Mouse (Mus musculus) frontal cortex, adult (tissue): Measurements from ENCODE around the gene Ndufv2.

Source experiments
- ATAC-seq: cut with Nextera tagmentation; 2 replicates; pipeline ENCODE4 v1.9.2; 2017; ENCODE audit warnings: mild to moderate bottlenecking, moderate library complexity, mixed read lengths; ENCODE audit not compliant: low TSS enrichment

Gene Ndufv2

DNA sequence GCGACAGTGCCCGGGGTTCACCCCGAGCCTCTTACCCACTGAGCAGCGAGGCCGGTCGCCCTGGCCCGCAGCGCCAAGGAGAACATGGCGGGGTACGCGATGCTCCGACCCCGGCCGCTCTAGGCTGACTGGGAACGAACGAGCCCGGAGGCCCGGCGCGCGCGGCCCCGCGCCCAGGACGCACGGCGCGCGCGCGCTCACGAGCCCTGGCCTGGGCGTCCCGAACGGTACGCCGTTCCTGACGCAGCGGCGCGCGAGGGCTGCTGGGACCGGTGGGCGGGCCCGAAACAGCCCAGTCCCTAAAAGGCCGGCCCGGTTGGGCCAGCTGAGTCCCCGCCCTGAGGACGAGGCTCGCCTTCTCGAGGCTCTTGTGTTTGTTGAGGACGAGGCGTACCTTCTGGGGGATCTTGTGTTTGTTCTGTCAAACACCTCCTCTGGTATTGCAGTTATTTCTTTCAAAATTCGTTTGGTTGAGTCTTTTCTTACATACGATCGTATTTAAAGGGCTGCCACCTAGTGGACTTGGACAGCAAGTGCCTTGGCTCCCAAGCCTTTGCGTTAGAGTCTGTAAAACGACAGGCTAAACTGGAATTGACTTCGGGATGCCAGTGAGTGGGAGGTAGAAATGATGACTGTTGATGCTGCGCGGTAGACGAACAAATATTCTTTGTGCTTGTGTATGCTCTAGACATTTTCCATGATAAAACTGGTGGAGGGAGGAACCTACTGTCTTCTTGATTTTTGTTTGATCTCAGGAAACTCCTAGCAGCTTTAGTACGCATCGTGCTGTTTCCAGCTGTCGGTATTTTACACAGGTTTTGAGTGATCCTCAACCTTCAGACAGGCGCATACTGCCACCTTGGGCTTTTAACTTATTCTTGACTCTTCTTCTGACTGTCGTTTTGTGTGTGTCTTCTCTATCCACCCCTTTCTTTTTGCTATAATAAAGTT is at the start of gene Ndufv2:
TSS of gene Ndufv2 (minus strand) at position 180 of the 951 bp plus-strand sequence.
- ATAC-seq: peak; percentile 96

DNA sequence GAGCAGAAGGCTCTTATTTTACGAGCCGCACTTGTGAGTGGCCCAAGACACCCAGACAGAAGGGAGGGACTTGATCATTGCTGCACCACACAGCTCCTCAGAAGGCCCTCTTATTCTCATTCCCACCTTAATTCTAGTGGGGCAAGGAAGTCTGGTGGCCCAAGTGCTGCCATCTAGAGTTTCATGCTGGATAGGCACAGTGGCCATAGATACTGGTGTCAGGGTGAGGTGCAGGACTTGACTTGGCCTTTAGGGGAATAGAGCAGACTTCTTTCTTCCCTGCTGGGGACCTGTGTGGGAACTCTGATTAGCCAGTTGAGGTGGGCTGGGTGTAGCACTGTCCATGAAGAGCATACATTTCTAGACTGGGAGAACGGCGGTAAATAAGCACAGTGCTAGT is 29.9 kb upstream of the Ndufv2 start:
- no peak for ATAC-seq

DNA sequence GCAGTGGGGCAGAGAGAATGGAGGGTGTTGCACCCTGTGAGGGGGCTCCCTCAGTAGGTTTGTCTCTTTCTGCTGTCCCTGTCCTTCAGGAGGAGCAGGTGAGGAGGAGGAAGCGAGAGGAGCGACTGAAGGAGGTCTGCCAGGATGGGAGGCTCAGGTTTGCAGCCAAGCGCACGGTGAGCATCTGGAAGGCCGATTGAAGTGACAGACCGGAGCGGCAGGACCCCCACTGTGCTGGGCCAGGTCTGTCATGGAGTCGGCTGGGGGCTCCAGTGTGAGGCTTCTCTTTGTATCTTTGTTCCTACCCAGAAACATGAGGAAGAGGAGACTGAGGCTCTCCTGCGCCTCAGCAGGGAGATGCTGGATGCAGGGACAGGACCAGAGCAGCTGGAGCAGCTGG is 29.0 kb upstream of the Ndufv2 start:
- no peak for ATAC-seq

DNA sequence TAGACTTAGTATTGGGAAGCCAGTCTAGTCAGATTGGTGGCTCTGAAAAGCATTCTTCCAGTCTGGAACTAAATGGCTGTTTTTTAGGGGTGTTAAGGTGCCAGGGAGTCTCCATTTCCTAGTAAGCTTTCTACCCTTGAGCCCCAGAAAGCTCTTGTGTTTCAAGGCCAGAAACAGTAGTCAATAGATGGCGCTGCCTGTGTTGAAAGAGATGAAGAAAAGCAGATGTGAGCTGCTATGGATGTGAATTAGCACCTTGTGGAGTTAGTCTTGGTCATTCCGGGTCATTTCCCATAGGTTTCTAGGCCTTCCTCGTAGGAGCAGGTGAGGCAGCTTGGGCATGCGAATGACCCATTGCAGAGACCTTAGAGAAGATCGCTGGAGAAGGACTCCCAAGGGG is 23.9 kb upstream of the Ndufv2 start:
- no peak for ATAC-seq

DNA sequence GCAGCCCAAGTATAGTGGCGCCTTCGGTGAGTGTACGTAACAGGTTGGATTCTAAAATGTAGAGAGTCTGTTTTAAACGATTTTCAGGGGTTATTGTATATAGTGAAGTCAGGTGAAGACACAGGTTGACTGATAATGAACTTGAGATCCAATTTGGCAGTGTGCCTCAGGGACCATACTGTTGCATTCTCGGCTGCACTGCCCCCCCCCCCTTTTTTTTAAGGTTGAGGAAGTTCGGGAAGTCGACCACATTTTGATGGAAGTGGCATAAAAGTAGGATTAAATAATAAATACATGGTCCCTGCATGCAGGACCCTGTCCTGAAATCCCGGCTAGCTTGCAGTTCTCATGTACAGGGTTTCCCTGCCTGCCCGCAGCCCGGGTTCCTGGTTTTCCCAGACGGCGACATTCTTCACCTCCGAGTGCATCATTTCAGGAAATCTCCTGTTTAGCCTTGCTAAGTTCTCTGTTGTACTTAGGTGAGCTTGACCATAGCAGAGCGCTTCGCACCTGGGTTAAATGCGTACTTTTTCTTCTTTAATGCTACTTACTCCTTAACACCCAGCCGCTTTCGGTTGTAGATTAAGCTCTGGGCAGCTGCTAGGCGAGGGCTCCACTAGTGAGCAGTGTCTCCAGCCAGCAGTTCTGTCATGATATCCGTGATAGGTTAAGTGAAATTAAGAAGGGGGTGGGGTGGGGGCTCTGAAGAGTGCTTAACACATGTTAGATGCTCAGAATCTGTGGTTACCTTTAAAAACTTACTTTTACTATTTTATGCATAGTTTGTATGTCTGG is 22.7 kb upstream of the Ndufv2 start:
- no peak for ATAC-seq

DNA sequence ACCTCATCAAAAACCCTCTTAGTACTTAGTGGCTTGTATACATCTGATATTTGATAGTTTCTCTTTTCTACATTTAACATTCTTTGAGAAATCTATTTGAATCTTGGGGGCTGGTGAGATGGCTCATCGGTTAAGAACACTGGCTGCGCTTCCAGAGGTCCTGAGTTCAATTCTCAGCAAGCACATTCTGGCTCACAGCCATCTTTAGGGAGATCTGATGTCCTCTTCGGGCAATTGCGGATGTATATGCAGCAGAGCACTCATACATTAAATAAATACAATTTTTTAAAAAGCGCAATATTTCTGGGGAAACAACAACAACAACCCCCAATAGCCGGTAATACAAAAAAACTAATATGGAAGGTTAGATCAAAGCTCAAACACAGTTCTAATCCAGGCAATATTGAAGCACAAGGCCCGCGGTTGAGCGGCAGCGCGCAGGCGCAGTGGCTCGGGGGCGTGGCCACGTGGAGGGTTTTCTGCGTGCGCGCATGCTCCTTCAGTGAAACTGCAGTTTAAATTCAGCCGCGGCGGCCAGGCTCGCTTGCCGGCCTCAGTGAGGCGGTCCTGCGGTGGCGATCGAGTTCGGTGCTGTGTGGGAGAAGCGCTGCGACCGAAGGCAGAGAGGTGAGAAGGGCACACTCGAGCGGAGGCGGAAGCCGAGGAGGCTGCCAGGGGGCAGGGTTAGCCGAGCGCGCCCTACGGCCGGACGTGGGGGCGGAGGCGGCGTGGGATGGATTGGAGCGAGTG is 21.9 kb upstream of the Ndufv2 start, which contains the start of gene Ddx11:
TSS of gene Ddx11 (plus strand) at position 455 of the 750 bp plus-strand sequence.
- ATAC-seq: peak; percentile 83

DNA sequence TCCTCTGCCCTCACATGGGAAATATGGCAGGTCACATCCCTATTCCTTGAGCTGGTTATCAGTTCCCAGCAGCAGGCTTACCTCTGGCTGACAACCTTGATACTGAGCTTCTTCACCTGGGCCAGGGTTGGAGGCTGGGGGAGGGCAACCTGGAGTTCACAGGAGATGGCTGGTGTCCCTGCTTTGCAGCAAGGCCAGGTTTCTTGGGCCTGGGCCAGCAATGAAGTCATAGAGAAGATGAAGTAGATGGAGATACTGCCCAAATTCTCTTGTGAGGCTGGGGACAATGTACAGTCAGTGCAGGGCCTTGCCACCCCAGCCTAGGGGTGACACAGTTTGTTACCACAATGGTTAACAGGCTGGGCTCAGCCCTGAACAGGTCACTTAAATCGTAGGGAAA is 19.3 kb upstream of the Ndufv2 start:
- ATAC-seq: no peak

DNA sequence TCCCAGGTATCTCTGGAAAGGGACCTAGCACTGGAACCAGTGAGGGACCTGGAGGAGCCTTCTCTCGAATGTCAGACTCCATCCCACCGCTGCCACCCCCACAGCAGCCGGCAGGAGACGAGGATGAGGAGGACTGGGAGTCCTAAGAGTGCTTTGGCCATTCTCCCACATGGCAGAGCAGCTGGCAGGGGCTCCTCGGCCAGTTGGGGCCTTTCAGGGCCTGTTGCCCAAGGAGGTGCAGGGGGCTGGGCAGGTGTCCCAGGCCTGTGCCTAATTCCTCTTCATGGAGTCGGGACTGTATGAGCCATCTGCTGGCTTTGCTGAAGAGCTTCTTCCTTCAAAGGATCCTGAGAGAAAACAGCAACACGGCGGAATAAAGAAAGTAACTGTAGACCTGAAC is 17.6 kb upstream of the Ndufv2 start:
- ATAC-seq: no peak

DNA sequence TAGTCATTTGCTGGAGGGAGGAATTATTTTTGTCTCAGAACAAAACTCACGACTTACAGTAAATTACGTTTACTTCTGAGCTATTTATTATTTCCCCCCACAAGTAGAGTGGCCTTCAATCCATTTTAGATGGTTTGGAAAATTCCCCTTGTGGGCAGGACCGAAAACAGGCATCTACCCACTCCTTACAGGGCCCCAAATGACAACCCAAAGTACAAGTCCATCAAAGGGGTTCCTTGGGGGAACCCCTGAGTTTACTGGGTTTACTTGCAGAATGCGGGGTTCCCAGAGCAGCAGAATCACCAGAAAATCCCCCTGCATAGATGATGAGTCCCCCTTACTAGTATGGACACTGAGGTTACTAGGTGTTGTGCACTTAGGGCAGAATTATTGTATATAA is 10.8 kb upstream of the Ndufv2 start:
- ATAC-seq: no peak

DNA sequence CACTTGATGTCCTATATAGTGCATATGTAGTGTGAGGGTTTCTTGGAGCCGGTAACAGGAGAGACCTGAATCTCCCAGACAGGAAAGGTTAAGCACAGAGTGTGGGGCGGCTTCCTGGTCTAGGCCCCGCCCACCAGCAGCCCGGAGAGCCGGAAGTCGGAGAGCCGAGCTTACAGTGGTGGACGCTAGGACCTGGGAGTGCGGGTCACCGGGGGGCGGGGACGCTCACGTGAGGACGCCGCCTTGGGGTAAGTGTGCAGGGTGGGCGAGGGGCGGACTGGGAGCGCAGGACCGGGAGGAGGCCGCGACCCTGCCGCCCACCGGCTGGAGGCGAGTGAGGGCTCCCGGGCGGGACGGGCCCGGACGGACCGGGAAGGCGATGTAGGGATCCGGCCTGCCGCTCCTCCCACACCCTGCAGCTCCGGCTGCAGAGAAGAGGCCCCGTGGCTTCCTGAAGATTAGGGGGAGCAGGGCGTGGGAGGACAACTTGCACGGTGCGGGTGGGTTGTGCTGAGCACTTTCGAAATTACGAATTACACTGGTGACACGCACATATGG is 10.1 kb upstream of the Ndufv2 start, which contains the start of gene Washc1:
TSS of gene Washc1 (plus strand) at position 144 of the 558 bp plus-strand sequence.
- peak; percentile 92 for ATAC-seq

DNA sequence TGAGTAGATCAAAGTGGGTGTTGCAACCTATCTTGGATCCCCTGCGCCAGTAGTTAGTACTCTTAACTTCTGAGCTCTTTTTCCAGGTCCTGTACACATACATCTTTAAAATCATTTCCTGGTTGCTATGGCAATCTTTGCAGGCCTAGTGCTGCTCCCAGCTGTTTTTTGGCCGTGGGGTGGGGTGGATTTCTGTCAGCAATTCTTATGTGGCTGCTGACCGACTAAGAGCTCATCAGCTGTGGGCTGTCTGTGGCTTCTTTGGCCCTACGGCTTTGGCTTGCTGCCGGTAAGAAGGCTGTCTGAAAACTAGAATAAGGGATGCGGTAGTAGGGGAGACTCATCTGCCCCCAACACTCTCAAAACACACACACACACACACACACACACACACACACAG is 9.4 kb upstream of the Ndufv2 start:
- ATAC-seq: 0 out of 2 replicates have a peak, but pooled peaks have one; percentile 13

DNA sequence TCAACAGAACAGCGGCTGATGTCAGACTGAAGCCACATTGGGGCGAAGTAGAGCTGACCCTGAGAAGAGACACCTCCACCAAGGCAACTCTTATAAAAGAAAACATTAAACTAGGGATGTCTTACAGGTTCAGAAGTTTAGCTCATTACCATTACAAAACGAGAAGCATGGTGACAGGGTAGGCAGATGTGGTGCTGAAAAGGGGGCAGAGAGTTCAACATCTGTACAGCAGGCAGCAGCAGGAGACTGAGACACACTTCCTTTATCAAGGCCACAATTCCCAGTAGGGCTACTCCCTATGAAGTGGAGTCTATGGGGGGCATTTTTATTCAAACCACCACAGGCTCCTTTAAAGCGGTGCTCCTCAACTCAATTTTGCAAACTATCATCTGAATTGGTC is 6.8 kb upstream of the Ndufv2 start:
- ATAC-seq: no peak

DNA sequence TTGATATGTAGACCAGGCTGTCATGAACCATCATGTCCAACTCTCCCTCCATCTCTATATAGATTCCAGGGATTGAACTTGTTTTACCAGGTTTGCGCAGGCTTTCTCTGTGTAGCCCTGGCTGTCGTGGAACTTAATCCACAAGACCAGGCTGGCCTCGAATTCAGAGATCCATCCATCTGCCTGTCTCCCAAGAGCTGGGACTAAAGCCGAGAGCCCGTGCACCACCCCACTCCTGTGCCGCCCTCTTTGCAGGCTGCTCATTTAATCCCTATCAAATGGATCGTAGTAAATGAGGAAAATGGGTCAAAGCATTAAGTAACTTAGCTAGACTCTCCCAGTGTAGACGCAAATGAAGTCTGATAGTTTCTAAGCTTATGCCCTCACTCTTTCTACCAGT is 6.1 kb upstream of the Ndufv2 start:
- no peak for ATAC-seq

DNA sequence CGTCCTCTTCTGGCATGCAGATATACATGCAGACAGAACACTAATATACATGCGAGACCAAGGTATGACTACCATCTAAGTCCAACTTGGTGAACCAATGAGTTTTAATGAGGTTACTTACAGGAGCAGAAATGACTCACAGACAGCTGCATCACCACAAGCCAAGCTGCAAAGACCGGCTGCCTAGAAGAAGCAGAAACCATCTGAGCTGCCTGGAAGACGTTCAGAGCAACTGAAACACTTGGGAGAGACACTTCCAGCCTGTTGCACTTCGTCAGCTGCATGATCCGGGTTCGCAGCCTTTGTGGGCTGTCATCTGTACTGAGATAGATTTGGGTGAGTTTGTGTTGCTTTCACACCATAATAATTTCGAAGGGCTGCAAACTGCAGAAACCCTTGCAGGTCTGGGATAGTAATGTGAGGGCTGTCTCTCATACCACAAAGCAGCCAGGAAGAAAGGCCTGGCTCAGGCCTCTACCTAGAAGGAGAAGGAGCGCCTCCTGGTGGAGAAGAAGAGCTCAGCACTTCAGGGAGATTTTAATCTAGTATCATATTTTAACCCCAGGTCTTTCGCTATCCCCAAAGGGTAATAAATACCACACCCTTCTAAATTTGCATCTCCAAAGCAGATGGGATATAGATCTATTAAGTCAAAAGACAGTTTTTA is 5.4 kb upstream of the Ndufv2 start:
- 0 out of 2 replicates have a peak, but pooled peaks have one; percentile 24 for ATAC-seq

DNA sequence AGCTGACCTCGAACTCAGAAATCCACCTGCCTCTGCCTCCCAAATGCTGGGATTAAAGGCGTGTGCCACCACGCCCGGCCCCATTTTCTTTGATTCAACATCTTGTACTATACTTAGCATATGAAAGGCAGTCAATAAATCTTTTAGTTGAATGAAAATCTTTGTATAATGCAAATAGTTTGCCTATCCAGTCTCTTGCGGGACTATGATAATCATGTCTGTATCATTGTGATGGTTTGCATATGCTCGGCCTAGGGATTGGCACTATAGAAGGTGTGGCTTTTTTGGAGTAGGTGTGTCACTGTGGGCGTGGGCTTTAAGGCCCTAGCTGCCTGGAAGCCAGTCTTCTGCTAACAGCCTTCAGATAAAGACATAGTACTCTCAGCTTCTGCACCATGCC is 2.7 kb upstream of the Ndufv2 start:
- ATAC-seq: no peak

DNA sequence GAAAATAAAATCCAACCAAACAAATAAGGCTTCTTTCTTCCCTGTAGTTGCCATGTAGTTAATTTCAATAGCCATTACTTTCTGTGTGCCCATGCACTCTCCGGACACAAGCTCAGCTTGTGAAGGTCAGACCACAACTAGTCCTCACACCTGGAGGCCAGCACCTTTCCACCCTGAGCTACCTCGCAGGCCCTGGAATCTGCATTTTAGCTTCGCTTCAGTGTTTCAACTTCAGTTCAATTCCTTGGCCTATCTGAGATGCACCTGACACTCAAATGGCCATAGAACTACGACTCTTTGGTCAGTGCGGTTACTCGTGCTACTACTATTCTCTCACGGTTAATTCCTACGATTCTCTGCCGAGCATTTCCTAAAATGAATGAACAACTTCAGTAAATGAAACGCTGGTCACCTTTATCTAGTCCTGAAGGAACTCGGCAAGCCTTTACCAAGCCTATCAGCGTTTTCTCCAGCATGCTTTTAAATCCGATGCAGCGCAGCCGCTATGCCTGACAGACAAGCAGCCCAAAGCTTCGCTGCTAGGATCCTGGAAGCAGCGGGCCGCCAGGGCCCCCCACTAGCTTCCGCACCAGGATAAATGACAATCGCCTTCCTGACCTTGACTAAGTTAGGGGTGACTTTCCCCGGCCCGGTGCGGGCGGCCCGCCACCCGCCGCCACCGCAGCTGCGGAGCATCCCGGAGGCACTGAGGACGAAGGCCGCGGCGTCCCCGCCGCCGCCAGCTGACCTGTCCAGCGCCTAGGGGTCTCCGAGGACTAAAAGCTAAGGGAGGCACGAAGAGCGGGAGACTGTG is 586 bp downstream of the Ndufv2 start:
- ATAC-seq: peak; percentile 31

DNA sequence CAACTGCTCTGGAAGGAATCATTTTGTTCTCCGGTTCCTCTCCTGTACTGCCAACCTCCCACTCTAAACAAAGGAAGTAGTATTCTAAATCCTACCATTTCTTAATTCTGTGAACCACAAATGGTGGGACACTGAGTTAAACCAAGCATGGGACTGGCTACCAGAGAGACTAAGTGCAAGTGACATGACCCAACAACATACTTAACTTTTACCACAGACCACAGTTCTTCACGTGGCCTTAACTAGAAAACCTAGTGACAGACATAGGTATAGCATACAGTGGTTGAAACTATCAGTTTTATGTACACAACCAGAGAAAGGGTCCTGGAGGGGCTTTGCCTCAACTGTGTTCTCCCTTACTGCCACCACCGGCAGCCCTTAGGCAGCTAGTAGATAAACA is 8.7 kb downstream of the Ndufv2 start:
- ATAC-seq: no peak

DNA sequence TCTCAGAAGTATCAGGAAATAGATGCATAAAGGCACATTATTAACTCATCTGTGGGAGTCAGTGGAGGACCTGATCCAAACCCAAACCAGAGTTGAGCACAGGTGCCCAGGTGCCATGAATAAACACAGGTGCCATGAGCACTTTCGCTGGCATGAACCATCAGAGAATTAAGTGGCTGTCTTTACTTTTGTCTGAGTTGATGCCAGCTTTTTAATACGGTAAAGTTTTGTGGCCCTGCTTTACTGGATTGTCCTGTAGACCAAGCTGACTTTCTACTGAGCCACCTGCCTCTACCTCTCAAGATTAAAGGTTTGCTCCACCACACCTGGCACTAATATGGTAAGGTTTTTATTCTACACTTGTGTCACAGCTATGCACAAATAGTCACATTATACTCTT is 9.3 kb downstream of the Ndufv2 start:
- no peak for ATAC-seq

DNA sequence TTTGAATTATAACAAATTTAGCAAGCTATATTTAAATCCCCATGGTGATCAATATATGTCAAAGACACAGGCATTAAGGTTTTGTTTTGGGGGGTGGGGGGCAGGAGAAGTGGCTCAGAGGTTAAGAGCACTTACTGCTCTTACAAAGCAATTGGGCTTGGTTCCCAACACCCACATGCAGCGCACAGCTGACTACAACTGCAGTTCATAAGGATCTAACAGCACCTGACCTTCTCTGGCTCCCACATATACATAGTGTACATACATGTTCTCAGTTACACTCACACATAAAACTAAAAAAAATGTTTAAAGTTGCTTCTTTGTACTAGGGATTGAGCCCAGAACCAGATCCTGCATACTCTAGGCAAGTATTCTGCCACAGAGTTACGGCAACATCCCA is 10.0 kb downstream of the Ndufv2 start:
- ATAC-seq: no peak

DNA sequence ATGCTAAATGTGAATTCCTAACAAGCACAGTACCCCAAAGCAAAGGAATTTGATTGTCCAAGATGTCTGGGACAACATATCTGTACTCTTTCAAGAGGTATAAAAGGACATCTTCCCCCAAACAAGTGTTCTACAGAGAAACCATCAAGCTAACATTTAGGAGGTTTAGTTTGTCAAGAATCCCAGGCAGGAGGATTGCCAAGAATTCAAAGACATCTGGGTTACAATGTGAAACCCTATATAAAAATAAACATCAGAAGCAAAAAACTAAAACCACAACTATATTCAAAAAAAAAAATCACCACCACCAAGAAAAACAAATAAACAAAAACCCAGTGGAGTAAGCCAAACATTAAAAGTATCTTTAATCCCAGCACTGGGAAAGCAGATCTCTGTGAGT is 11.1 kb downstream of the Ndufv2 start:
- ATAC-seq: no peak
